Mouse (Mus musculus) CH12.LX (cell line): Measurements from ENCODE around the gene Cd86. TPM values are rescaled to one million over a fixed set of nuclear protein-coding genes. Genes with fewer than 3 reads are reported as not detected.

ENCODE experiments used
- DNase-seq: peaks from one replicate; pipeline ENCODE4 v3.0.0-alpha.2; 2013; ENCODE audit errors: extremely low read depth
- H3K27ac ChIP-seq: 2 replicates; pipeline ENCODE4 v1.5.1; 2012; ENCODE audit warnings: low read depth, mild to moderate bottlenecking, control low read depth, moderate library complexity; ENCODE audit not compliant: insufficient read depth
- H3K27me3 ChIP-seq: replicated peaks from 2 replicates; pipeline ENCODE3; 2012; ENCODE audit warnings: inconsistent platforms
- H3K36me3 ChIP-seq, 2 experiments: replicated peaks in 1 of 2; 2 replicates each; pipeline versions ENCODE3 to v1.6.1; 2012; ENCODE audit warnings: inconsistent platforms in 1 of 2, low read length in 1 of 2, mild to moderate bottlenecking in 1 of 2, mixed read lengths in 1 of 2, moderate library complexity in 1 of 2; ENCODE audit not compliant: control insufficient read depth in 1 of 2, insufficient read depth in 1 of 2
- H3K4me1 ChIP-seq, 2 experiments: 2 replicates each; pipeline ENCODE4 v1.6.1; 2012; ENCODE audit warnings: inconsistent platforms in 1 of 2, moderate library complexity in 1 of 2; ENCODE audit not compliant: insufficient read depth in 2 of 2, control insufficient read depth in 1 of 2
- H3K4me2 ChIP-seq: 2 replicates; pipeline ENCODE4 v1.6.1; 2012; ENCODE audit warnings: low read depth, mild to moderate bottlenecking, control low read depth; ENCODE audit not compliant: poor library complexity, insufficient read depth, severe bottlenecking
- H3K4me3 ChIP-seq, 3 experiments: fragments of 150-350 bp in 1 of 3; sonication (generic) in 1 of 3; replicated peaks in 1 of 3; 2 replicates each; pipeline versions ENCODE3 to v1.5.1; 2011 to 2012; ENCODE audit warnings: low read depth in 2 of 3, low read length in 2 of 3, mild to moderate bottlenecking in 2 of 3, moderate library complexity in 2 of 3, control low read depth in 1 of 3, improper control_type of control experiment in 1 of 3, inconsistent platforms in 1 of 3, mixed read lengths in 1 of 3; ENCODE audit not compliant: poor library complexity in 1 of 3
- H3K79me2 ChIP-seq: replicated peaks from 2 replicates; pipeline ENCODE4 v1.6.1; 2012; ENCODE audit warnings: mild to moderate bottlenecking, moderate library complexity; ENCODE audit not compliant: control insufficient read depth, poor library complexity, insufficient read depth, severe bottlenecking; ENCODE audit errors: extremely low read depth
- H3K9ac ChIP-seq: 2 replicates; pipeline ENCODE4 v1.6.1; 2012; ENCODE audit warnings: low read depth, mild to moderate bottlenecking, control low read depth, moderate library complexity; ENCODE audit not compliant: insufficient read depth
- H3K9me3 ChIP-seq: replicated peaks from 2 replicates; pipeline ENCODE3; 2012; ENCODE audit warnings: low read length, inconsistent platforms, mixed read lengths
- BHLHE40 ChIP-seq: IDR thresholded peaks from 2 replicates; pipeline ENCODE4 v1.6.1; 2011; ENCODE audit warnings: mild to moderate bottlenecking, low read depth, low read length, improper control_type of control experiment
- CHD1 ChIP-seq: IDR thresholded peaks from 2 replicates; pipeline ENCODE4 v1.6.1; 2012; ENCODE audit warnings: low read depth, low read length, improper control_type of control experiment, inconsistent platforms
- CHD2 ChIP-seq: IDR thresholded peaks from 2 replicates; pipeline ENCODE4 v1.6.1; 2011; ENCODE audit warnings: low read length, improper control_type of control experiment
- ELF1 ChIP-seq: IDR thresholded peaks from 2 replicates; pipeline ENCODE4 v1.6.1; 2014; ENCODE audit warnings: low read depth, mild to moderate bottlenecking, inconsistent platforms, low read length, improper control_type of control experiment
- EP300 ChIP-seq: IDR thresholded peaks from 2 replicates; pipeline ENCODE4 v1.6.1; 2011; ENCODE audit warnings: low read length, improper control_type of control experiment
- ETS1 ChIP-seq: conservative IDR thresholded peaks from 2 replicates; pipeline ENCODE4 v1.6.1; 2012; ENCODE audit warnings: low read depth, mild to moderate bottlenecking, inconsistent platforms, low read length, improper control_type of control experiment, moderate library complexity
- IRF4 ChIP-seq: IDR thresholded peaks from 2 replicates; pipeline ENCODE4 v1.6.1; 2014; ENCODE audit warnings: low read depth, mild to moderate bottlenecking, inconsistent platforms, low read length, improper control_type of control experiment
- MAX ChIP-seq: IDR thresholded peaks from 2 replicates; pipeline ENCODE4 v1.6.1; 2011; ENCODE audit warnings: low read length, improper control_type of control experiment
- MAZ ChIP-seq: IDR thresholded peaks from 2 replicates; pipeline ENCODE4 v1.6.1; 2012; ENCODE audit warnings: low read depth, mild to moderate bottlenecking, inconsistent platforms, low read length, improper control_type of control experiment, moderate library complexity
- MEF2A ChIP-seq: IDR thresholded peaks from 2 replicates; pipeline ENCODE4 v1.6.1; 2014; ENCODE audit warnings: low read depth, mild to moderate bottlenecking, inconsistent platforms, low read length, improper control_type of control experiment, borderline replicate concordance
- MYC ChIP-seq: IDR thresholded peaks from 2 replicates; pipeline ENCODE4 v1.6.1; 2011; ENCODE audit warnings: low read depth, mild to moderate bottlenecking, improper control_type of control experiment, low read length
- NELFE ChIP-seq: IDR thresholded peaks from 2 replicates; pipeline ENCODE4 v1.6.1; 2011; ENCODE audit warnings: low read depth, low read length, improper control_type of control experiment
- POLR2A ChIP-seq: IDR thresholded peaks from 2 replicates; pipeline ENCODE4 v1.6.1; 2011; ENCODE audit warnings: low read depth, mild to moderate bottlenecking, improper control_type of control experiment, low read length
- RCOR1 ChIP-seq: conservative IDR thresholded peaks from 2 replicates; pipeline ENCODE4 v1.6.1; 2012; ENCODE audit warnings: low read depth, mild to moderate bottlenecking, inconsistent platforms, low read length, improper control_type of control experiment
- UBTF ChIP-seq: IDR thresholded peaks from 2 replicates; pipeline ENCODE4 v1.6.1; 2012; ENCODE audit warnings: low read depth, mild to moderate bottlenecking, inconsistent platforms, low read length, improper control_type of control experiment, moderate library complexity
- ZMIZ1 ChIP-seq: IDR thresholded peaks from 2 replicates; pipeline ENCODE4 v1.6.1; 2012; ENCODE audit warnings: low read depth, mild to moderate bottlenecking, inconsistent platforms, low read length, improper control_type of control experiment
- ZNF384 ChIP-seq: IDR thresholded peaks from 2 replicates; pipeline ENCODE4 v1.6.1; 2012; ENCODE audit warnings: low read depth, low read length, improper control_type of control experiment, inconsistent platforms
- dilution Hi-C: fragments of 300-500 bp; cut with MboI; formaldehyde crosslinking; loops from 2 replicates; pipeline ENCODE4 v1.14.3; 2020; ENCODE audit warnings: low sequenced_read_pairs; ENCODE audit not compliant: extremely low pct_unique_long_range_greater_than_20kb, extremely low pct_ligation_motif_present
- in situ Hi-C: fragments of 300-500 bp; cut with MboI; formaldehyde crosslinking; loops from 3 replicates; pipeline ENCODE4 v1.14.3; 2019; ENCODE audit warnings: low sequenced_read_pairs, low pct_ligation_motif_present, low pct_unique_long_range_greater_than_20kb, mixed read lengths
- polyA plus RNA-seq: library from polyadenylated mRNA; unstranded; fragments of >175 nt; gene quantifications from 2 replicates; pipeline ENCODE4 v1.2.1, GENCODE M21; 2012; ENCODE audit warnings: low read depth; ENCODE audit not compliant: insufficient read length
- total RNA-seq, 2 experiments: library from RNA; depleted of rRNA; stranded (reverse); fragments of 300-350 nt in 1 of 2; fragments of >200 nt in 1 of 2; gene quantifications; 2 replicates each; pipeline ENCODE4 v1.2.3; 2012 to 2014

The Cd86 gene
- total and polyA plus RNA-seq, 3 experiments, result 102 to 191 (median 113) TPM

DNA sequence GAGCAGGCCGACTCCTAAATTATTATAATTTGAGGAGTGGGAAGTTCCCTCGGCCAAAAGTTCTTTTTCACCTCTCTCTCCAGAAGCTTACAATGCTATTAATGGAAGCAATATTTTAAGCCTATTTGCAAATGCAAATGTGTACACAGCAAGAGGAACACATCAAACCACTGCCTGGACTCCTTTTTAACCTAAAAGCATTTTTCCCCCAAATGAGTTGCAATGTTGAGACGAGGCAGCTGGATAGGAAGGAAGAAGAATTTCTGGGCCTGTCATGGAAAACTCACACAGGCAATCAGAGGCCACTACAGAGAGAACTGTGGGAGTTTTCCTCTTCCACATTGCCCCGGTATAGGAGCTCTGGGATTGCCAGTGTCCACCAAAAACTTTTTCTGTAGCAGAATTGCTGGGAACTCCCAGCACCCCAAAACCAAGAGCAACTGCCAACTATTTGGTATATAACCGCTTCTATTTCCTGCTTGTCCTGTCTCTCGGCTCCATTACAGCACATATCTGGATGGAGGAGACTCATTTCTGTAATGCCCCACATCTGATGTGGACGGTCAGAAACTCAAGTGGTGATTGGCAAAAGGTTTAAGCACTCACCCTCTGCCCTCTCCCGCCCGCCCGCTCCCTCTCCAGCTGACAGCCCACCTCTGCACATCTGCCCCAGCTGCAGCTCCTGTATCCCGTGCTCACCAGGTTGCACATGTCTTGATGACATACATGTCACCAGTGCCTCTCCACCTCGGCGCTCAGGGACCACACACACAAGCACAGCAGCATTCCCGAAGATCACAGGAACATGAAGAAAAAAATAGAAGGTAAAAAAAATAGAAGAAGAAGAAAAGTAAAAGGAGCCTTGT, 23.8 kb downstream of the Cd86 start (continued):
- no peak; the same call in 1 of the 2 replicates for TF ChIP-seq ZMIZ1

DNA sequence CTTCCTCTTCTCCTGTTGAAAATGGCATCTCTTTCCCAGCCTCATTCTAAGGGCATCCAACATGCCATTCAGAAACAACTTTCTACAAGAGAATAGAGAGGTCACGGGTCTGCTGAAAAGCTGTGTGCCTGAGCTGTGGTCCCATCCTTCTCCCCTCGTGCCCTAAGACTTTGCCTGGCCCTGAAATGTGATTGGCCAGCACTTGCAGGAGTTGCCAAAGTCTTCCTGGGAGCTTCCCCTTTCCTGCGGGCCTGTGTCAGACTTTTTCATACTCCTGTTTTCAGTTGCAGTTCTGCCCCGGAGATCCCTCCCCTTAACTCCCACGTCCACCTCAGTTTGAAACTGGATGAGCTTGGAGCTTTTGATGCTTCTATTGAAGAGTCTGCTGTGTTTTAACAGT, 24.9 kb downstream of the Cd86 start:
- Histone ChIP-seq H3K79me2 (peaks cover 34% of the 10 kb centered on the region), H3K4me1 (peaks cover 17 to 74% of the 10 kb centered on the region in 2 experiments), H3K4me2 (peak overlapping the region; percentile 89), H3K27me3 (no peaks in the 10 kb centered on the region), H3K27ac (peak overlapping the region; percentile 92), H3K36me3 (peaks cover 0 to 26% of the 10 kb centered on the region in 2 experiments), H3K9ac (peak overlapping the region; percentile 55)
- in situ Hi-C loops, result no loop called here
- dilution Hi-C loops, result no loop called here
- no peak for DNase-seq
- TF ChIP-seq MEF2A (no peak), RCOR1 (0 out of 2 replicates have a peak, but pooled peaks have one; percentile 33), POLR2A (no peak), ZNF384 (peak; percentile 3; the same call in 1 of the 2 replicates), NELFE (no peak), UBTF (peak; percentile 26; the same call in 1 of the 2 replicates), BHLHE40 (peak; percentile 78), ELF1 (peak; percentile 7; the same call in 1 of the 2 replicates), CHD2 (0 out of 2 replicates have a peak, but pooled peaks have one; percentile 50), MAX (no peak; the same call in none of the 2 replicates), CHD1 (peak; percentile 23; the same call in 1 of the 2 replicates), MAZ (0 out of 2 replicates have a peak, but pooled peaks have one; percentile 22), MYC (0 out of 2 replicates have a peak, but pooled peaks have one; percentile 27), ETS1 (peak; percentile 37), IRF4 (peak; percentile 74), EP300 (peak; percentile 50; the same call in 1 of the 2 replicates)
- TF ChIP-seq, all 38 proteins: peak for 12
- H3K4me3 ChIP-seq, result peak overlapping the region; percentile 24 to 63 (median 55)
- H3K9me3 ChIP-seq, result peaks cover 3% of the 10 kb centered on the region
